Mouse (Mus musculus): ENCODE results near the gene Aes.

Aes gene

GRCm38 (mm10) chr10:81559163-81559626, at the start of gene Aes:
Gene Aes (plus strand): TSS chr10:81559488.
- DNase-seq (ENCODE audit: low spot score in 2 of 2) = peak; percentile 80 to 84

DNA sequence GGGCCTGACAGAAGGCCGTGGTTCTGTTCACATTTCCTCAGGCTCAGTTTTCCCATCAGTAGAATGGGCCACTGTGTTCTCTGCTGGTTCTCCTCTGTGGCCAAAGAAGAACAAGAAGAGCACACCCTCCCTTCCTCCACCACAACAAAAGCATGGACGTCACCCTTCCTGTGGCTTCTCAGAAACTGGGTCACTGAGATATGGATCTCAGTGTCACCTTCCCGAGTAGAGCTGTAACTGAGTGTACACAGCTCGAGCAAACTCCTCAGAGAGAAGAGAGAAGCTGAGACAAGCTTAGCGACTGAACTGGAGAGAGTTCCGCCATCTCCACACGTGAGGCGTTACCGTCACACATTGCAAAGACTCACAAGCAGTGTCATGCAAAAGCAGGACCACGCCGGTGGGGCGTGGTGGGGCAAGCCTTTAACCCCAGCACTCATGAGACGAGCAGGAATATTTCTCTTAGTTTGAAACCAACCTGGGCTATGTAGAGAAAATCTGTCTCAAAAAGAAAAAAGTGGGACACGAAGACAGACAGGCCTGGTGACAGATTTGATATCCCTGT, 49.0 kb upstream of the Aes start:
- DNase-seq (ENCODE audit: low spot score in 2 of 2) = no peak

GRCm38 (mm10) chr10:81513798-81514197, 45.5 kb upstream of the Aes start:
- DNase-seq (ENCODE audit: low spot score in 2 of 2) = no peak

DNA sequence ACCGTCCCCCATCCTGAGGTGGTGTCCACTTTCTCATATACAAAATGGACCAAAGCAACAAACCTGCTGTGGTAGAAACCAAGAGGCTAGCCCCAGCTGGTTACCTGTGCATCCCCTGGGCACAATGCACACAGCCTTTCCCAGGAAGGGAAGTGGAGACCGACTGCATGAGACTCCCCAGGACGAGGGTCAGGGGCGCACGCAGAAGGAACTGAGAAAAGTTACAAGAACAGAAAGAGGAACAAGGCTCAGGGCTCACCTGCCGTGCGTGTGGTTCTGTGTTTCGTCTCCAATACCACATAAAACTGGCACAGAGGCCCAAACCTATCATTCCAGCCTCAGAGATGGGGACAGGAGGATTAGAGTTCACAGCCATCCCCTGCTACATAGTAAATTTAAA, 42.1 kb upstream of the Aes start:
- DNase-seq (ENCODE audit: low spot score in 2 of 2) = no peak

DNA sequence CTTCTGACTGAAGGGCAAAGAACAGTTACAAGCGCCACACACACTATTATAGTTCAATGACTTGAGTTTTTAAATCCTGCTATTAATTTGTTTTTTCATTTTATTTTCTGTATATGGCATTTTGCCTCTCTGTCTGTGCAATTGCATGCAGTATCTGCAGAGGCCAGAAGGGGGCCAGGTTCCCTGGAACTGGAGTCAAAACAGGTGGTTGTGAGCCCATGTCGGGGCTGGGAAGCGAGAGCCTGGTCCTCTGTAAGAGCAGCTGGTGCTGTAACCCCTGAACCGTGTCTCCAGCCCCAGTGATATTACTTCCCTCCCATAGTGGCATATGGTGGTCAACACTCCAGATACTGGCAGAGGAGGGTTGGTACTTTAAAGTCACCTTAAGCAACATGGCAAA, 40.7 kb upstream of the Aes start:
- DNase-seq (ENCODE audit: low spot score in 2 of 2) = peak; percentile 67 to 86

DNA sequence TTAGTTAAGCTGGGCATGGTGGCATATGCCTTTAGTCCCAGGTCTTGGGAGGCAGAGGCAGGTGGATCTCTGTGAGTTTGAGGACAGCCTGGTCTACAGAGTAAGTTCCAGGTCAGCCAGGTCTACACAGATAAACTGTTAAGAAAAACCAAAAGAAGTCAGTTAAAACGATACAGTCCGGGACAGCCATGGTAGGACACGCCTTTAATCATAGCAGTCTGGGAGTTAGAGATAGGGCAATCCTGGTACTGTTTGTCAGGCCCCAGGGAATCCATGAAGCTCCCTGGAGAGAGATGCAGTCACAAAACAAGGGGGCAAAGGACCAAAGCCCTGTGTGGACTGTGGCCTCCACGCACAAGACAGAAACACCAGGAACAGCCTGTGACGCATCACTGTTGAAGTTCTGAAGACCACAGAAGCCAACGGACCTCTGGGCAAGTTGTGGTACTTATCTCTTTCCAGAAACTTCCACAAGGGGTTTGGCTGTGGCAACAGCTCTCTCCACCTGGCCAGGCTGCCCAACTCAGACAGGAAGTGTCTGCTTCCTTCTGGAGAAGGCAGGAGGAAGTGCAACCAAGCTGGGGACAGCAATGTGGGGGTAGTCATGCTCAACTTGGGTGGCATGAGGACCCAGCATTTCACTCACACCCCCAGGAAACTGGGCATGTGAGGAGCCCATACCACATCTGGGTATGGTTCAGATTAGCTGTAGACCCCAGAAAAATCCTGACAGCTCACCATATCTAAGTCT, 39.9 kb upstream of the Aes start:
- DNase-seq (ENCODE audit: low spot score in 2 of 2) = no peak

DNA sequence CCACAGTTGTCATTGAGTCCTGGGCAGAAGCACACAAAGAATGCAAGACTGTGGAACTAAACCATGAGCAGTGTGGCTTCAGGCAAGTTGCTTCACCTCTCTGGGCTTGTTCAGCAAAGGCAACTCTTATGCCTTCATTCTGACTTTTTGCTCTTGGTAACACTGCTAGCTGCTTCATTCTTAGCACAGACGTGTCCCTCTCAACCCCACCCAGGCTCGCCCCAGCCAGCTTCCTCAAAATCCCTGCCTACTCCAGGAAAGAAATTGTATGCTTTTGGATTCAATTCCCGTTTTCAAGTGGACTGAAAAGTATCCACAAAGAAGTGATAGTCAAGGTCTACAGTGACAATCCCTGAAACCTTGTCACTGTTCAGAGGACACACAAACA, 39.3 kb upstream of the Aes start:
- DNase-seq (ENCODE audit: low spot score in 2 of 2) = no peak

DNA sequence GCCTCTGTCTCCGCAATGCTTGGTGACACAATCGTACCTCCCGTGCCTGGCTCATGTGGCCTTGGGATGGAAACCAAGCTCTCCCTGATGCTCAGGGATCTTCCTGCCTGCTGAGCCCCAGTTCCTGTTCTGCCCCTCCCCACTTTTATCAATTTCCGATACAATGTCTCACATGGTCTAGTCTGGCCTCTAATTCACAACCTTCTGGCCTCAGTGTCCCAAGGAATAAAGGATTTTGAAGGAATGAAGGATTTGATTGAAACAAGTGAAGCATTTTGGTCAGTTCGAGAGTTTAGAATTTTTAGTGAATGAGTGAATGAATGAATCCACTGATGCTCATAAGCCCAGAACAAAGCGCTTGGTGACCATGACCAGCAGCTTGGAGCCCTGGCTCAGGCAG, 36.1 kb upstream of the Aes start:
- no peak for DNase-seq (ENCODE audit: low spot score in 2 of 2)

GRCm38 (mm10) chr10:81523570-81523969, 35.7 kb upstream of the Aes start:
- DNase-seq (ENCODE audit: low spot score in 2 of 2) = no peak

DNA sequence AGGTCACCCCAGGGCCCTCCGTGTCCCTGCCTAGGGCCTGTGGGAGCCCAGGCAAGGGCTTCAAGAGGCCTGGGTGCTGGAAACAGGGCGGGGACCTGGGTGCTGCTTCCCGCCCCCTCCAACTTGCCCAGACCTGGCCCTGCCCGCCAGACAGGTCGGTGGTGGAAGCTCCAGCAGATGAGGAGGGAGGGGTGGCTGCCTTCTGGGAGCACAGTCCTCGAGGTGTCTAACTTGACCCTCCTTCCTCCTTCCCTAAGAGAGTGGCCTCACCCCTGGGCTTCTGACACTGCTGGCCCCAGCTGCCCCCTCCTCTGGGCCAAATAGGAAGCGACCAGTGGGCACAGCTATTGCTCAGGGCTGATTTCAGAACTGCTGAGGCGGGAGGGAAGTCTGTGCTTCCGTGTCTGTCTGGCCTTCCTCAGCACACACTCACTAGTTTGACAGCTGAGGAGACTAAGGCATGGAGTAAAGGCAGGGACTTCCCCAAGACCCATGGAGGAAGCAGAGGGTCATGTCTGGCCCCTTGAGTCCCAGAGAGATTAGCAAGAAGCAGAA, 35.2 kb upstream of the Aes start, which contains the start of gene Gna15:
TSS of gene Gna15 (minus strand) at position 175 of the 555 bp plus-strand sequence.
- no peak for DNase-seq (ENCODE audit: low spot score in 2 of 2)

DNA sequence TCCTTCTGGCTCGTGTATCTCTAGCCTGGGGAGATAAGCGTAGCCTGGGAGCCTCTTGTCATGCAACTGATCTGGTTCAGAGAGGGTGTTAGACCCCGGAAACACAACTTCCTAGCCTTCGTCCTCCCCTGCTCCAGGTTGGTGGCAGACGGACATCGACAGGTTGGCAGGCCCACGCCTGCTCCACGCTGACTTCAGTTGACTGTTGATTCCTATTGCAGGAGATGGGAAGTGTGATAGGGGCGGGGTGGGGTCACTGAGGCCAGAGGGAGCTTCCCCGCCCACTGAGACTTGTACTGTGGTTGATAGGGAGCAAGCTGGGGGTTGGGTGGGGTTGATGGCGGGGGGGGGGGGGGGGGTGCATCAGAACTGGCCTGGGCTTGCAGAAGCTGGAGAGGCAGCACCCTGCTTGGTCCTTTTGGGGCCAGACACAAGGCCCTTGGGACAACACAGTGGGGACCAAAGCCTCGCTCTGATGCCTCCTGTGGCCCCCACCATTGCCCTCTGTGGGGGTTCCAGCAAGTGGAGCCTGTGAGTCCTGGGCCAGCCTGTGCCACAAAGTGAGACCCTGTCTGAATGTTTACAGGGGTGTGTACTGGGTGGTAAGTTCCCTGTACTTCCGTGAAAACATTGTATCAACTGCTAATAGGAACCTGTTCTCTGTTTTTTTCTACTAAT, 34.1 kb upstream of the Aes start:
- DNase-seq (ENCODE audit: low spot score in 2 of 2) = no peak

- DNase-seq (ENCODE audit: low spot score in 2 of 2) = peak; percentile 74 to 88
These were observed 32.5 kb upstream of the Aes start for GRCm38 (mm10) chr10:81526779-81527178.

DNA sequence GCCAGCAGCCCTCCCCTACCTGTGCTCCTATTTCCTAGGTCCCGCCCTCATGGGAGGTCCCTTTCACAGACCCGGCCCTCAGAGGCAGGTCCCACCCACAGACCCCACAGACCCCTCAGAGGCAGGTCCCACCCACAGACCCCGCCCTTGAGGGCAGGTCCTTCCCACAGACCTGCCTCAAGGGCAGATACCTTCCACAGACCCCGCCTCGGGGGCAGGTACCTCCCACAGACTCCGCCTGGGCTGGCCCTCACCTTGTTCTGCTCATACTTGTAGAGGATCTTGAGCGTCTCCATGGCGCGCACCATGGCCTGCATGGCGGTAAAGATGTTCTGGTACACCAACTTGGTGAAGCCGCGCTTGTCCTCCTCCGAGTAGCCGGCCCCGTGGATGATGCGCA, 24.5 kb upstream of the Aes start:
- DNase-seq (ENCODE audit: low spot score in 2 of 2) = no peak

DNA sequence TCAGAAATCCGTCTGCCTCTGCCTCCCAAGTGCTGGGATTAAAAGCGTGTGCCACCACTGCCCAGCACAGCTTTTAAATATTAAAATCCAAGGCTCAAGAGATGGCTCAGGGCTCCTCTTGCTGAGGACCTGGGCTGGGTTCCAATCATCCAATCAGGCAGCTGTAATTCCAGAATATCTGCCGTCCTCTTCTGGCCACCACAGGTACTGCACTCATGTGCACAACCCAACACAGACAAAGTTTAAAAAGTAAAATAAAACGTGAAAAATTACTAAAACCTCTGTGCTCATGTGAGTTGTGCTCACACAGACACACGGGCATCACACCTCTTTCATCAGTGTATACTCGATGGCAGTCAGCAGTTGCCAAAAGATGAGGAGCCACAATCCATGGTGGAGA, 22.6 kb upstream of the Aes start:
- DNase-seq (ENCODE audit: low spot score in 2 of 2) = no peak

- no peak for DNase-seq (ENCODE audit: low spot score in 2 of 2)
These were observed 21.9 kb upstream of the Aes start for GRCm38 (mm10) chr10:81537429-81537828.

GRCm38 (mm10) chr10:81538321-81539048, 20.8 kb upstream of the Aes start:
- DNase-seq (ENCODE audit: low spot score in 2 of 2) = no peak

GRCm38 (mm10) chr10:81541363-81541762, 17.9 kb upstream of the Aes start:
- no peak for DNase-seq (ENCODE audit: low spot score in 2 of 2)

DNA sequence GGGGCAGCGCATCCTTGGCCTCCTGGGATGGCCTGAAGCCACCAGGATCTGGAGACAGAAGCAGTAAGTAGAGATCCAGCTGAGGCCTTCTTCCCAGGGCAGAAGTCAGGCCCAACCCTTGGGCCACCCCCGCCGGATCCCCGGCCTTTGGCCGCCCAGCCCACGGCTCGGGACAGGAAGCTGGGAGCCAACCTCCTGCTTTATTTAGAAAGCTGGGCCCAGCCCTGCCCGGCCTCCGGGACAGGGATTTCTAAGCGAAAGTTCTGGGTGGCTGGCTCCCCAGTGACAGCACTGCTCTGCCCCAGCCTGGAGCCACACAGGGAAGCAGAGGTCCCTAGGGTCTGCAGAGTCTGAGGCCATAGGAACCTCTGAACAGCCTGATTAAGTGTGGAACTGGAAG, 17.5 kb upstream of the Aes start:
- no peak for DNase-seq (ENCODE audit: low spot score in 2 of 2)

DNA sequence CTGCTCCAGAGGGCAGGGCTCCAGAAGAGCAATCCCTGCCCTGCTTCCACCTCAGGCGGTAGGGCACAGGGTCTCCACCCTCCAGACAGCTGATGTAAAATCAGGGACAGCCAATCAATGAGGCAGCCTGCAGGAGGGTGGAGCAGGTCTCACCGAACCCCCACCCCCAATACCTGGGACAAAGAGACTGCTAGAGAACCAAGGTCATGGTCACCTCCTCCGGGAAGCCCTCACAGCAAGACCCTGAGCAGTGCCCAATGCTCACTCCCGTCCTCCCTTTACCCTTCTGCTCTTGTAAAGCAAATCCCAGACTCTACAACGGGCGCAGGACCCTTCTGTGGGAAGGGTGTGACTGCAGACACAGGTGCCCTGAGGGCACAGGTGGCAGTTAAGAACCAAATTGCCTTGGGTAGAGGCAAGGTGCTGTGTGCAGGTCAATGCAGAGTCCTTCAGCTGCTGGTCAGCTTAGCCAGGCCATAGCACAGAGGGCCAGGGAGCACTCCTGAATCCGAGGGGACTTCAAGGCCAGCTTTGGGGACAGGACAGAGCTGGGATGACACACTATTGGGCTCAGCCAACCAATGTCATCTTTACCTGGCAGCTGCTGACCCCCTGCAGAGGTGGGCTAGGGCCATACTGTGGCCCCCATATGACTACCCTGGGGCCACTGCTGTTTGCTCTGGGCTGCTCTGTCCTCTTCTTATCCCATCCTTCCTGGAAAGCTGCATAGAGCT, 16.4 kb upstream of the Aes start:
- DNase-seq (ENCODE audit: low spot score in 2 of 2) = no peak

- DNase-seq (ENCODE audit: low spot score in 2 of 2) = no peak
These were observed 15.7 kb upstream of the Aes start for GRCm38 (mm10) chr10:81543633-81544032.
